Mouse (Mus musculus): Measurements from ENCODE around the gene Cxcl1.
"Not testable (repeated sequence)": the region's sequence is repeated elsewhere in the genome, so short reads cannot be mapped to it uniquely, and the experiment has no call there.

DNA sequence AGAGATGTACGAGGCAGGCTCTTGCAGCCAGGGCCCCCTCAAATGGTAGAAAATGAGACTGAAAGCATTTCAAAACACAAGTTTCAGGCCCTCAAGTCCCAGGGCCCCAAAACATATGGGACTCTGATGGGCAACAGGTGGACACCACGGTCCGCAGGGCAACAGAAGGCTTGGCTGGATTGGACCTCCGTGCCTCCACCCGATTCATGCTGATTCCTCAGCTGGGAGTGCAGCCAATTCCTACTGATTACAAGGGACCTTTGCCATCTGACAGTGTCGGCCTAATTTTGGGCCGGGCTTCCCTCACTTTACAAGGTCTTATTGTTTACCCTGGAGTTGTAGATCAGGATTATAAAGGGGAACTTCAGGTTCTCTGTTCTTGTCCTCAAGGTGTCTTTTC is 40.9 kb upstream of the Cxcl1 start:
- not testable (repeated sequence) for TF ChIP-seq CTCF, EP300 (IDR thresholded peaks at IDR 0.05; ENCODE audit: low read depth)

All from liver, embryonic 14.5 days (tissue).